Mouse (Mus musculus) right cerebral cortex, postnatal 14 days (tissue): ENCODE measurements around the gene Kansl1.
A peak's percentile ranks its signal among the peaks of the same experiment; 100 is the strongest.

Experiments
- DNase-seq: peaks from one replicate; pipeline ENCODE4 v3.0.0; 2022

Kansl1 gene

DNA sequence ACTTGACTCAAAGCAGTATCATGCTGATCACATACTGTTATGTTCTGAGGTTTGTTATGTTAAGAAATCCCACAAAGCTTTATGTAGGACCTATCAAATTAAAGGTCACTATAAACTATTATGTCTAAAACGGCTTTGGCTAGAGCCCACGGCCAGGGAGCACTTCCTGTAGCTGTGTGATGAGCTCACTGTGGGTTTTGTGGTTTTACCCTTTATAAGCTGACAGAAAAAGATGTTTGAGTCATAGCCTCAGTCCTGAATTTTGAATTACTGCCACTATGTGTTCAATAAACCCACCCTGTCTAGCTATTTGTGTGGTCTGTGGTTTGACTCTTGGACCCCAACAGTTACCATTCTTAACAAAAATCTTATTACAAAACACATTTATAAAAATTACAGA is 106.9 kb downstream of the Kansl1 start:
- no peak for DNase-seq

GRCm38 (mm10) chr11:104346931-104347330 is 121.7 kb downstream of the Kansl1 start:
- DNase-seq = no peak

DNA sequence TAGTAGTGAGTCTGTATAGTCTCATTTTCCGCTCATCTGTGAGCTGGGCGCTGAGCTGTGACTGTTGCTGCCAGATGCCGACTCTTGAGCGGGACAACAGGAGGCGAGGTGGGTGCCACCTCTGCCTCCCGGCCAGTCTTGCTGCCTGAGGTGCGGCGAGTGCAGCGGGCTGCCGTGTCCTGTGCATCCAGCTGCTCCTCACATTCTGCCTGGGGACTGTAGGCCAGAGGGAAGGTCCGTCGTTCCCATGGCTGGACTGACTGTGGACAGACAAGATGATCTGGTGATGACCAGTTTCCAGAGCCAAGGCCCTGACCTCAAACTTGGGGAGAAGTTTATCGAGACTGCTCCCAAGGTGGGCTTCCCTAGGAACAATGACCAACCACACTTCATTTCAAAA is 133.7 kb downstream of the Kansl1 start:
- DNase-seq = no peak

DNA sequence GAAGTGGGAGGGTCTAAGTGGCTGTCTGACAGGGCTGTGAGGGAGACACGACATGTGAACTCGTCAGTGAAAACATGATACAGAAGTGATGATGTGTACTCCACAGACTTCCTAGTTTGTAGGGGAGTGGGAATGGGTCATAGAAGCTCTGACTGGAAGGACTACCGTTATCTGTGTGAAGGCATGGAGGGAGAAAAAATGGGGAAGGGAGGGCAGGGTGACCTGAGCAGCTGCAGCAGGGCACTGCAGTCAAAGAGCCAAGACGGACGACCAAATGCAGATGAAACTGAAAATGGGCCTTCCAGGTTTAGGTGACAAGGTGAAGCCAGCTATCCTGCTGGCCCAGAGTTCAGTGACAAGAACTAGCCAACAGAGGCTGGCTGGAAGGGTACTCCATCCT is 134.5 kb downstream of the Kansl1 start:
- DNase-seq = no peak

GRCm38 (mm10) chr11:104332105-104332504 is 136.6 kb downstream of the Kansl1 start:
- no peak for DNase-seq

DNA sequence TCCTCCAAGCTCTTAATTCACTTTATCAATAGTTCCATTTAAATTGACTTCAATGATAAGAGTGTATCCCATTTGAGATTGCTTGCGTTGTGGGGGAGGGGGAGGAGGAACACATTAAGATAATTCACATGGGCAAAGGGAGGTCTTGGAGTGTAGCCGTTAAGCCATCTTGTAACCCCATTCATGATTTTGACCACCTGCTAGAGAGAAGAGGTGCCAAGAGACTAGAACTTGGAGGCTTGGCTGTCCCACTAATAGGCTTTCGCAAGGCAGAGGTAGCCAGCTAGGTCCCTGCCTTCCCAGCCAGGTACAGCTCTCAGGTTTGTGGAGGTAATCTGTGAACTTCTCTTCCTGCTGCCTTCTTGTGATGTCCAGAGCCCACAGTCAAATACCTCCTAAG is 137.5 kb downstream of the Kansl1 start:
- DNase-seq = no peak

DNA sequence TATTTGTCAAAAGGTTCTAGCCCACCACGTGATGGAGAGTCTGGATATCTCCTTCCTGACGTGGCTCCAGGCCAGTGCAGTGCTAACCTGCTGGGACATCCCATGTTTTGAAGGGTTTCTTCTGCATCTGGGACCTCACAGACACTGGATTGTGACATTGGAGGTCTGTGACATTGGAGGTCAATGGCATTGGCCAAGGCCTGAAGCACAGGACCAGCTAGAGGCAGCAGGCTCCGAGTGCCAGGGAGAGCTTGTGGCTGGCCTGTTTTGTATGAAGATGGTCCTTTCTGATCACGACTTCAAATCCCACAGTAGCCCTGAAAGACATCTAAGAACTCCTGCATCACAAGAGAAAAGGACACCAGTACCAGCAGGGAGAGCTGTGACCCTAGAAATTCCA is 138.5 kb downstream of the Kansl1 start:
- DNase-seq = no peak

- no peak for DNase-seq
Measured at GRCm38 (mm10) chr11:104329185-104329926, 139.3 kb downstream of the Kansl1 start.

DNA sequence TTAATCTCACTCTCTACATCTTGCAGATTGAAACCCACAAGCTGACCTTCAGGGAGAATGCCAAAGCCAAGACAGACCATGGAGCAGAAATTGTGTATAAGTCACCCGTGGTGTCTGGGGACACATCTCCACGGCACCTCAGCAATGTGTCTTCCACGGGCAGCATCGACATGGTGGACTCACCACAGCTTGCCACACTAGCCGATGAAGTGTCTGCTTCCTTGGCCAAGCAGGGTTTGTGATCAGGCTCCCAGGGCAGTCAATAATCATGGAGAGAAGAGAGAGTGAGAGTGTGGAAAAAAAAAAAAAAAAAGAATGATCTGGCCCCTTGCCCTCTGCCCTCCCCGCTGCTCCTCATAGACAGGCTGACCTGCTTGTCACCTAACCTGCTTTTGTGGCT is 140.7 kb downstream of the Kansl1 start:
- DNase-seq = no peak

GRCm38 (mm10) chr11:104327462-104327861 is 141.2 kb downstream of the Kansl1 start:
- no peak for DNase-seq

DNA sequence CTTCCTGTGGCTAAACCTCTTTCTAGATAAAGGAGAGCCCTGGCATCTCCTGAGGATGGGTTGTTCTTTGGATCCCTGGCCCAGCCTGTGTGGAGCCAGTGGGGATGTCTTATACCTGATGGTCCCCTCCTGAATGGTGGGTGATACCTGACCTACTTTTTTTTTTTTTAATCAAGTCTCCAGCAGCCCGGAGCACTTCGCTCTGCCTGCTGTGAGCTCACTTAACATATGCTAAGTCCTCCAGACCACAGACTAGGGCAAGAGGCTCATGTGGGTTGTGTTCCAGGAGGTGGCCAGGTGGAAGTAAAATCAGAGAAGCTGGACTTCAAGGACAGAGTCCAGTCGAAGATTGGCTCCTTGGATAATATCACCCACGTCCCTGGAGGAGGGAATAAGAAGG is 146.5 kb downstream of the Kansl1 start:
- DNase-seq = no peak

GRCm38 (mm10) chr11:104320511-104320910 is 148.2 kb downstream of the Kansl1 start:
- DNase-seq = no peak

DNA sequence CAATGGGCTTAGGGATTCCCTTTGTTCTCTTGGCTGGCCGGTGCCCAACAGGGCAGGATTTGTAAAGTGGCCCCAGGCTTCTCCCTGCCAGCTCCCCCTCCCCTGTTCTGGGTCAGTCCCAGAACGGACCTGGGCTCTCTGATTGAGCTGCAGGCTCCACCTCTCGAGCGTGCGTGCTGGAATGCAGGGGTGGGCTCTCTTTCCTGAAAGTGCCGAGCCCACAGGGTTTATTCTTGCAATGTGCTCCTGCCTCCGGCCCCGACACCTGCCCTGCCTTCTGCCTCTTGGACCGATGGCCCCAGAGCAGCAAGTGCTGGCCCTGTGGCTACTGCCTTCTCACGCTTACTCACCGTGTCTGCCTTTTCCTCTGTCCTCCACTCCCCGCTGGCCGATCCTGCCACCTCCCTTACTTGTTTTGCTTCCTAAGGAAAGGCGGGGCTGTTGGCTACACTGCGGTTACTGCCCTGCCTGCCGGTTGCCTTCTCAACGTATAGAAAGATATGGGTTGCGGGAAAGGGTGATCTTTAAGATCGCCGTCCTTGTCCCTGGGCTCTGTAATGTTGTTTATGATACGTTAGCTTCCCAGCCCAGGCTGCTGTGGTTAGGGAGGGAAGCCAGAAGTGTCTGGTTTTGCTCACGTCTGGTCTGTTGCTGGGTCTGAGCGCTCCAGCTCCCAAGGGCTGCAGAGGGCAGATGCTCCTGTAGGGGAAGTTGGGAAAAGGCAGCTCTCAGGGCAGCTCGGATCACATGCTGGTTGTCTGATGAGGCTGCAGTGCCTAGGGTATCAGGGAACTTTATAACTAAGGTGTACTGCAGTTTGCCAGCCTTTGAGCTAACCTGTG is 149.5 kb downstream of the Kansl1 start:
- peak; percentile 3 for DNase-seq

DNA sequence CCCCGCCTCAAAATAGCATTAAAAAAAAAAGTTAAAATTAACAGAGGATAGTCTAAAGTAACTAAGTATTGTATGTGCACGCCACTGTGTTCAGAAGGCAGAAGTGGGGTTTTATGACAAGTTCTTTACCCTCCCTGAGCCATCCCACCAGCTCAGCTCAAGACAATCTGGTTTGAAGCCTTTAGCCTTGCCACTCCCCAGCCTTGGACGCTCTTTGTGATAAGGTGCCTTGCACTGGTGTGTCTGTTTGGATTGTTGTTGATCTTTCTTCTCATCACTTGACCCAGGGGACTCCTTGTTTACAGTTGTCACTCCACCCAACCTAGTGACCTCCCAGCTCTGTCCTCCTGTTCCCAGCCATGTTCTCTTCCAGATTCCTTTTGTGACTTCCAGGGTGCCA is 151.0 kb downstream of the Kansl1 start:
- peak; percentile 1 for DNase-seq

GRCm38 (mm10) chr11:104316685-104317400 is 151.8 kb downstream of the Kansl1 start:
- DNase-seq = peak; percentile 5

DNA sequence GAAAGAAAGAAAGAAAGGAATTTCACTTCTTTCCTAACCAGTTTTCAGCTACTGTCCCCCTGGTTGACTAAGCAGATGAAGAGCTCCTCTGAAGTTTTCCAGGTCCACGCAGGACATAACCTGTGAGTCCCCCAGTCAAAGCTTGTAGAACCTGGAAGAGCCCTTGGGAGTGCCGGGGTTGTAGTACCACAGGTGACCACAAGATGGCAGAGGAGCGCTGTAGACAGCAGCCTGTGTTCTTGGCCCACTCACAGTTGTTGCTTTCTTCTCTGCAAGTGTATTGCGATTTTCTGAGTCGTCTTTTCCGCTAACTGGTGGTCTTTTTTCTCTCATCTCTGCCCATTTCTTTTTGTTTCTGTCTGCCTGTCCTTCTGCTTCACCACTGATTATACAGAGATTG is 153.0 kb downstream of the Kansl1 start:
- DNase-seq = peak; percentile 75

- no peak for DNase-seq
Measured at GRCm38 (mm10) chr11:104311643-104312042, 157.0 kb downstream of the Kansl1 start.

GRCm38 (mm10) chr11:104310226-104310887 is 158.3 kb downstream of the Kansl1 start:
- DNase-seq = no peak

- DNase-seq = no peak
Measured at GRCm38 (mm10) chr11:104309377-104310225, 159.1 kb downstream of the Kansl1 start.

DNA sequence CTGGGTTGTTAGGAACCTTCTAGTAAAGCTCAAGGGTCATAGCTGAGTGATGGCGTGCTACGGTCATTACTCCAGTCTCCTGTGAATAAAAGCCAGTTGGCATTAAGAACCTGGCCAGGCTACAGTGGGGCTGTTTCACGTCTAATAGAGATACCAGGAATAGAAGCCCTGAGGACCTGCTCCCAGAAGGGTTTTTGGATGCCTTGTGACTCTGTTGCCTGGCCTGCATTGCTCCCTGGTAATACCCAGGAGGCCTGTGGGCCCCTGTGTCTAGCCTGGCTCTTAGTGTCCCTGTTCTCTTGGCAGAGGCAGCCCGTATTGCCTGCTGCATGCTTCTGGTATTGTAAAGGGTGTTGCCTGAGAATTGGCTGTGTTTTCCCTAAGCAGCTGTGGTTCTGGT is 161.5 kb downstream of the Kansl1 start:
- DNase-seq = no peak

GRCm38 (mm10) chr11:104306483-104306882 is 162.2 kb downstream of the Kansl1 start:
- no peak for DNase-seq

- no peak for DNase-seq
Measured at GRCm38 (mm10) chr11:104305711-104306110, 162.9 kb downstream of the Kansl1 start.
